Mouse (Mus musculus) limb, embryonic 11.5 days (tissue): ENCODE data around the gene Klk14. TPM values are rescaled to one million over a fixed set of nuclear protein-coding genes. Genes with fewer than 3 reads are reported as not detected.
"Not testable (repeated sequence)": the region's sequence is repeated elsewhere in the genome, so short reads cannot be mapped to it uniquely, and the experiment has no call there.

Experiments
- ATAC-seq: fragments of 200-750 bp; cut with Nextera tagmentation; 2 replicates; pipeline ENCODE4 v1.8.0; 2017; ENCODE audit warnings: low read depth; ENCODE audit not compliant: insufficient number of reproducible peaks, low FRiP score, low TSS enrichment
- DNase-seq: peaks from one replicate; pipeline ENCODE4 v3.0.0-alpha.2; 2015; ENCODE audit warnings: low spot score
- H3K27ac ChIP-seq: fragments of 300-500 bp; sonication (generic); replicated peaks from 2 replicates; pipeline ENCODE4 v1.5.1; 2014; ENCODE audit warnings: low read depth, mild to moderate bottlenecking, low read length
- H3K27me3 ChIP-seq: fragments of 300-500 bp; sonication (generic); 2 replicates; pipeline ENCODE4 v1.6.1; 2014; ENCODE audit warnings: mild to moderate bottlenecking, low read length, mixed read lengths; ENCODE audit not compliant: control insufficient read depth, insufficient read depth
- H3K36me3 ChIP-seq: fragments of 300-500 bp; sonication (generic); 2 replicates; pipeline ENCODE4 v1.6.1; 2014; ENCODE audit warnings: mild to moderate bottlenecking, low read length, moderate library complexity, mixed read lengths; ENCODE audit not compliant: control insufficient read depth, insufficient read depth
- H3K4me1 ChIP-seq: fragments of 300-500 bp; sonication (generic); 2 replicates; pipeline ENCODE4 v1.6.1; 2014; ENCODE audit warnings: low read length, mixed read lengths; ENCODE audit not compliant: control insufficient read depth, insufficient read depth
- H3K4me2 ChIP-seq: fragments of 300-500 bp; sonication (generic); 2 replicates; pipeline ENCODE4 v1.6.1; 2014; ENCODE audit warnings: low read depth, mild to moderate bottlenecking, moderate library complexity; ENCODE audit not compliant: severe bottlenecking
- H3K4me3 ChIP-seq: fragments of 300-500 bp; sonication (generic); 2 replicates; pipeline ENCODE4 v1.5.1; 2014; ENCODE audit warnings: low read depth, low read length
- H3K9ac ChIP-seq: fragments of 300-500 bp; sonication (generic); 2 replicates; pipeline ENCODE4 v1.6.1; 2014; ENCODE audit warnings: mild to moderate bottlenecking, low read length
- H3K9me3 ChIP-seq: fragments of 300-500 bp; sonication (generic); 2 replicates; pipeline ENCODE4 v1.6.1; 2016; ENCODE audit warnings: low read length; ENCODE audit not compliant: control insufficient read depth
- WGBS: fragments of 180-500 bp; shearing (Covaris S2); extraction: QIAGEN DNeasy Blood & Tissue Kit; methylation state at CpG from one replicate; pipeline ENCODE4 v1.1.7; 2014; 5-methylcytosine and 5-hydroxymethylcytosine counted together
- polyA plus RNA-seq: library from polyadenylated mRNA; unstranded; fragments of >200 nt; fragmentation: Nextera tagmentation; extraction: Ambion mirVana; gene quantifications from 2 replicates; pipeline ENCODE4 v1.2.1, GENCODE M21; 2014

The Klk14 gene
- polyA plus RNA-seq = not detected in 2 replicates

DNA sequence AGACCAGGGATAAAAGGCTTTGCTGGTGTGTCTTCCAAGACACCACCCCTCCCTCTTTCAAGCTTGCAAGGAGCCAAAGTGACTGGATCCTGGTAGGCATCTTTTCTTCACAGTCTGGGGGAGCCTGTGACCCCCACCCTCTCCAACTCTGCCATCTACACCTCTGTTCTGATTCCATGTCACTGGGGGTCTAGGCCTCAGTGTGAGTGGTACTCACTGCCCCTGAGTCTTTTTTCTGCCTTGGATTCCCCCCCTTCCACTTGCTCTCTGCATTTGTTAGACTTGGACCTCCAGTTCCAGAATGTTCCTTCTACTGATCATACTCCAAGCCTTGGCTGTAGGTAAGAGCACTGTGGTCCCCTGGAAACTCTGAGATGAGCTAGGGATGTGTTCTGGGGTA, at the start of gene Klk14:
TSS of gene Klk14 (plus strand) at position 301 of the 400 bp plus-strand sequence.
- H3K36me3 ChIP-seq = no peaks in the 10 kb centered on the region
- no peaks in the 10 kb centered on the region for H3K4me1 ChIP-seq
- H3K4me3 ChIP-seq = no peak within 1 kb of the TSS
- no peak within 1 kb of the TSS for H3K4me2 ChIP-seq
- no peaks in the 10 kb centered on the region for H3K27me3 ChIP-seq
- H3K9me3 ChIP-seq = no peaks in the 10 kb centered on the region; the same call in 1 of the 2 replicates
- no peak within 1 kb of the TSS for H3K9ac ChIP-seq
- ATAC-seq (no peak), DNase-seq (no peak)
- no peak within 1 kb of the TSS for H3K27ac ChIP-seq

- H3K4me2 ChIP-seq = no peak overlapping the region
- 92% methylated on average over 5 of the region's 5 CpGs for WGBS
- no peaks in the 10 kb centered on the region for H3K9me3 ChIP-seq
- no peak overlapping the region for H3K27ac ChIP-seq
- no peaks in the 10 kb centered on the region for H3K4me1 ChIP-seq
- H3K4me3 ChIP-seq = no peak overlapping the region
- H3K36me3 ChIP-seq = no peaks in the 10 kb centered on the region
- no peak overlapping the region for H3K9ac ChIP-seq
- H3K27me3 ChIP-seq = no peaks in the 10 kb centered on the region
- ATAC-seq (no peak), DNase-seq (no peak)
Measured at GRCm38 (mm10) chr7:43642587-43642986, 47.6 kb upstream of the Klk14 start.

- Histone ChIP-seq H3K9ac (no peak overlapping the region), H3K4me2 (no peak overlapping the region), H3K36me3 (no peaks in the 10 kb centered on the region), H3K4me1 (no peaks in the 10 kb centered on the region), H3K27me3 (no peaks in the 10 kb centered on the region), H3K9me3 (no peaks in the 10 kb centered on the region), H3K4me3 (no peak overlapping the region), H3K27ac (no peak overlapping the region)
- WGBS = 77% methylated on average over 17 of the region's 17 CpGs
- ATAC-seq (no peak), DNase-seq (no peak)
Measured at GRCm38 (mm10) chr7:43643046-43643652, 47.1 kb upstream of the Klk14 start.

DNA sequence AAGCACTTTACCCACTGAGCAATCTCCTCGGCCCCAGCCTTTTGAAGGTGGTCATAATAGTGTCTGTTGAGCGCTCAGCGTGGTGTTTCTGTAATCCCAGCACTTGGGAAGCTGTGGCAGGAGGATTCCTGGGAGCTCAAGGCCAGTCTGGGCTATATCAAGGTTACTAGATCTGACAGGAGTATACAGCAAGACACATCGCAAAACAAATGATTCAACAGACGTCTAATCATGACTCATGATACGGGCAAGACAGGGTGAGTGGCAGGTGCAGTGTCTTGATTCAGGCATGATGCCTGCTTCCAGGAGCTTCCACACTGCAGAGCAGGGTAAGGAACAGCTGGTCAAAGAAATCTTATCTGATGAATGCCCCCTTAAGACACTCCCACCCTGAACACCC, 37.5 kb upstream of the Klk14 start:
- H3K36me3 ChIP-seq = no peaks in the 10 kb centered on the region
- no peaks in the 10 kb centered on the region for H3K27me3 ChIP-seq
- no peaks in the 10 kb centered on the region for H3K4me1 ChIP-seq
- WGBS = 90% methylated on average over 6 of the region's 6 CpGs
- H3K4me2 ChIP-seq = no peak overlapping the region
- no peak overlapping the region for H3K9ac ChIP-seq
- DNase-seq (no peak), ATAC-seq (no peak)
- H3K4me3 ChIP-seq = no peak overlapping the region
- no peak overlapping the region for H3K27ac ChIP-seq
- H3K9me3 ChIP-seq = no peaks in the 10 kb centered on the region; the same call in 1 of the 2 replicates

DNA sequence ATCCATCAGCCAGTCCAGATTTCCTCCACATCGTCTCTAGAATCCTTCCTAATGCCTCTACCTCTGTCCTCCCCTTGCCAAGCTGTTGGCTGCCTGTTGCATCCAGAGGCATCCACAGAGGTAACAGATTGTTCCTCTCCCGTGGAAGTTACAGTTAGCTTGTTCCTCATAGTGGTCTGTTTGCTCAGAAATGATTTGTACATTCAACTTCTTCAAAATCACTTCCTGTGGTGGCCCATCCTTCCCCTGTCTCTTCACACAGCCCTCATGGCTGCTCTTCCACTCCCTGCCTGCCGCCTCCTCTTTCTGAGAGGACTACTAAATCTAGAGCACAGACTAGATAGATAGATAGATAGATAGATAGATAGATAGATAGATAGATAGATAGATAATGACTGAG, 35.7 kb upstream of the Klk14 start:
- Histone ChIP-seq H3K9me3 (no peaks in the 10 kb centered on the region; the same call in 1 of the 2 replicates), H3K4me1 (no peaks in the 10 kb centered on the region), H3K9ac (no peak overlapping the region), H3K4me3 (no peak overlapping the region), H3K27ac (no peak overlapping the region), H3K36me3 (no peaks in the 10 kb centered on the region), H3K4me2 (no peak overlapping the region), H3K27me3 (no peaks in the 10 kb centered on the region)
- no peak for DNase-seq
- 79% methylated on average over 3 of the region's 3 CpGs for WGBS
- no peak for ATAC-seq

- WGBS = 67% methylated on average over 6 of the region's 6 CpGs
- Histone ChIP-seq H3K9me3 (no peaks in the 10 kb centered on the region; the same call in 1 of the 2 replicates), H3K4me1 (no peaks in the 10 kb centered on the region), H3K4me3 (no peak overlapping the region), H3K4me2 (no peak overlapping the region), H3K27ac (no peak overlapping the region), H3K36me3 (no peaks in the 10 kb centered on the region), H3K9ac (no peak overlapping the region), H3K27me3 (no peaks in the 10 kb centered on the region)
- DNase-seq (no peak), ATAC-seq (no peak)
Measured at GRCm38 (mm10) chr7:43656232-43656631, 34.0 kb upstream of the Klk14 start.

- no peak for ATAC-seq
- H3K36me3 ChIP-seq = no peaks in the 10 kb centered on the region
- no peak within 1 kb of the TSS for H3K27ac ChIP-seq
- 44% methylated on average over 1 of the region's 1 CpGs for WGBS
- H3K4me3 ChIP-seq = no peak within 1 kb of the TSS
- no peak for DNase-seq
- no peaks in the 10 kb centered on the region for H3K27me3 ChIP-seq
- no peak within 1 kb of the TSS for H3K9ac ChIP-seq
- no peaks in the 10 kb centered on the region for H3K9me3 ChIP-seq
- no peaks in the 10 kb centered on the region for H3K4me1 ChIP-seq
- H3K4me2 ChIP-seq = no peak within 1 kb of the TSS
Measured at GRCm38 (mm10) chr7:43660002-43660401, 30.2 kb upstream of the Klk14 start, which contains the start of gene Siglece. Gene Siglece, minus strand, starts transcription at chr7:43660161.

GRCm38 (mm10) chr7:43662804-43663203, 27.4 kb upstream of the Klk14 start:
- 100% methylated on average over 1 of the region's 1 CpGs for WGBS

DNA sequence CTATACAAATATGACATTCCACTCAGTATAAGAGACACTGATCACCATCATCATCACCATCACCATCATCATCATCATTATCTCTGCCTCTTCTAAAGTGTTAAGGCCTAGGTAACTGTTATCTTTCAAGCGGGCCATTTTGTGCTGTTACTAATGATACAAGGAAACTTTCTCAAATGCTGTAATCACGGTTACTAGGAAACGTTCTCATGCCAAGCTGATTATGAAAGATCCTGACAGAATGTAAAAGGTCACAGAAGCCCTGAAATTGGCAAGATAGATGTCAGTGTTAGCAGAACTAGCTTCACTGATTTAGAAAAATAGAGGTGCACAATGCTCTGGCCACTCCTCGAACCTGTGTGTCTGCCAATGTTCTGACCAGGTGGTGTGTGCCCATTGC, 23.0 kb upstream of the Klk14 start:
- not testable (repeated sequence) for DNase-seq, H3K4me1 ChIP-seq, H3K9ac ChIP-seq, H3K4me2 ChIP-seq, H3K4me3 ChIP-seq, H3K9me3 ChIP-seq, H3K36me3 ChIP-seq, H3K27ac ChIP-seq, H3K27me3 ChIP-seq, ATAC-seq
- WGBS = 88% methylated on average over 4 of the region's 4 CpGs

More at GRCm38 (mm10) chr7:43662804-43663203, 27.4 kb upstream of the Klk14 start:
- Histone ChIP-seq H3K27ac (no peak overlapping the region), H3K4me3 (no peak overlapping the region), H3K27me3 (no peaks in the 10 kb centered on the region), H3K4me2 (no peak overlapping the region), H3K36me3 (no peaks in the 10 kb centered on the region), H3K9ac (no peak overlapping the region), H3K4me1 (no peaks in the 10 kb centered on the region), H3K9me3 (no peaks in the 10 kb centered on the region)
- DNase-seq = no peak
- no peak for ATAC-seq
